10 mouse cellular contexts compared by ENCODE assay signal in genomic region chr12:16853431-16854165, GRCm38 (mm10). TPM values are rescaled to one million over a fixed set of nuclear protein-coding genes. Genes with fewer than 3 reads are reported as not detected.
DNase-seq lines count a peak whose midpoint lies in the region; ATAC-seq and TF ChIP-seq lines count a peak whose summit lies in the region.
"Had no signal": no experiment of that assay in that cellular context is flagged by ENCODE, and none has a peak within 500 bp of the region (broad histone marks: within the 10 kb centered on the region; RNA-seq: fewer than 3 reads in every experiment).

No protein-coding gene starts in this region.

- TF ChIP-seq CTCF in gastrocnemius, adult 2 months (IDR thresholded peaks at IDR 0.05): no peak

- no peak for ATAC-seq in kidney, embryonic 16.5 days (ENCODE audit: low FRiP score, low TSS enrichment)
- ATAC-seq in midbrain, embryonic 11.5 days (ENCODE audit: low FRiP score): no peak

- no peaks in the 10 kb centered on the region for H3K27me3 ChIP-seq in kidney, embryonic 16.5 days (ENCODE audit: insufficient read depth, low read length)
- H3K27me3 ChIP-seq in midbrain, embryonic 11.5 days (ENCODE audit: control insufficient read depth, insufficient read depth, low read length): no peaks in the 10 kb centered on the region
- H3K27me3 ChIP-seq: neural tube, embryonic 13.5 days had no signal

- H3K27ac ChIP-seq in kidney, embryonic 16.5 days (ENCODE audit: low read length): no peak overlapping the region
- peak overlapping the region; percentile 77 for H3K27ac ChIP-seq in gastrocnemius, adult 2 months
- H3K27ac ChIP-seq in midbrain, embryonic 11.5 days (ENCODE audit: low read depth, low read length): no peak overlapping the region
- H3K27ac ChIP-seq: kidney, postnatal 0 days; neural tube, embryonic 13.5 days had no signal

- intact Hi-C loops in gastrocnemius, adult 2 months (cut with DNase I): no loop called here

- no peak overlapping the region for H3K9ac ChIP-seq in kidney, embryonic 16.5 days (replicated peaks; ENCODE audit: low read length)
- no peak overlapping the region for H3K9ac ChIP-seq in midbrain, embryonic 11.5 days (ENCODE audit: low read length)
- H3K9ac ChIP-seq: neural tube, embryonic 13.5 days had no signal

- no peak overlapping the region for H3K4me2 ChIP-seq in kidney, embryonic 16.5 days (replicated peaks; ENCODE audit: low read depth, low read length)
- H3K4me2 ChIP-seq in midbrain, embryonic 11.5 days: no peak overlapping the region
- H3K4me2 ChIP-seq: neural tube, embryonic 13.5 days had no signal

- H3K4me1 ChIP-seq in kidney, embryonic 16.5 days (ENCODE audit: insufficient read depth, low read length): peaks cover 11% of the 10 kb centered on the region
- H3K4me1 ChIP-seq in midbrain, embryonic 11.5 days (ENCODE audit: control insufficient read depth, insufficient read depth, low read length): peaks cover 13% of the 10 kb centered on the region; the same call in 1 of the 2 replicates

- WGBS in kidney, embryonic 16.5 days: 71% methylated on average over 11 of the region's 11 CpGs
- 86% methylated on average over 11 of the region's 11 CpGs for WGBS in midbrain, embryonic 11.5 days

- no peaks in the 10 kb centered on the region for H3K9me3 ChIP-seq in kidney, embryonic 16.5 days (ENCODE audit: low read length)
- H3K9me3 ChIP-seq in midbrain, embryonic 11.5 days (ENCODE audit: control insufficient read depth, low read length): no peaks in the 10 kb centered on the region
- H3K9me3 ChIP-seq: neural tube, embryonic 13.5 days had no signal

- peak; percentile 64 for DNase-seq in kidney, adult 18-20 months
- DNase-seq in MN1 (ENCODE audit: low spot score): peak; percentile 94
- peak; percentile 90 for DNase-seq in gastrocnemius, adult 2 months
- peak; percentile 36 to 74 for DNase-seq in left cerebral cortex, adult 8-10 months (ENCODE audit: low spot score in 2 of 2)
- peak; percentile 72 to 89 for DNase-seq in urinary bladder, postnatal 36 days (ENCODE audit: low spot score in 2 of 2)
- DNase-seq in midbrain, embryonic 11.5 days (ENCODE audit: low spot score, missing footprints): no peak
- no peak for DNase-seq in B cell, adult 2 months

- H3K4me3 ChIP-seq in kidney, embryonic 16.5 days (ENCODE audit: low read length): no peak overlapping the region
- H3K4me3 ChIP-seq in gastrocnemius, adult 2 months: peak overlapping the region; percentile 45
- no peak overlapping the region for H3K4me3 ChIP-seq in midbrain, embryonic 11.5 days (ENCODE audit: low read depth, low read length)
- H3K4me3 ChIP-seq: neural tube, embryonic 13.5 days had no signal

- no peaks in the 10 kb centered on the region for H3K36me3 ChIP-seq in kidney, embryonic 16.5 days (ENCODE audit: insufficient read depth, low read length)
- no peaks in the 10 kb centered on the region for H3K36me3 ChIP-seq in midbrain, embryonic 11.5 days (ENCODE audit: control insufficient read depth, insufficient read depth, low read length)
- H3K36me3 ChIP-seq: neural tube, embryonic 13.5 days had no signal

RNA-seq across cellular contexts. Expression of gene Rock2, which starts 41.1 kb away (rescaled TPM):
- polyA plus RNA-seq in kidney, embryonic 16.5 days (2015; fragmentation: Nextera tagmentation; extraction: Ambion mirVana): 10.6 and 11.4 TPM in 2 replicates
- total RNA-seq in gastrocnemius, adult 2 months (2021): 100 to 1,000 TPM in 1 of 2 experiments, 10 to 100 TPM in 1; 86.0 to 103 TPM
- total RNA-seq in left cerebral cortex, adult 8-10 months (2022): 100 to 1,000 TPM; 122 to 132 (median 129) TPM
- polyA plus RNA-seq in midbrain, embryonic 11.5 days (2014; fragmentation: Nextera tagmentation; extraction: Ambion mirVana): 14.4 and 14.9 TPM in 2 replicates

RNA-seq across cellular contexts. Expression of gene E2f6, which starts 42.8 kb away (rescaled TPM):
- polyA plus RNA-seq in kidney, embryonic 16.5 days (2015; fragmentation: Nextera tagmentation; extraction: Ambion mirVana): 41.7 and 45.1 TPM in 2 replicates
- total RNA-seq in gastrocnemius, adult 2 months (2021): 100 to 1,000 TPM; 139 to 159 TPM
- 10 to 100 TPM; 32.1 to 36.6 (median 34.6) TPM for total RNA-seq in left cerebral cortex, adult 8-10 months (2022)
- 83.8 and 85.1 TPM in 2 replicates for polyA plus RNA-seq in midbrain, embryonic 11.5 days (2014; fragmentation: Nextera tagmentation; extraction: Ambion mirVana)

RNA-seq across cellular contexts. Expression of gene Greb1, which starts 52.9 kb away (rescaled TPM):
- polyA plus RNA-seq in kidney, embryonic 16.5 days (2015; fragmentation: Nextera tagmentation; extraction: Ambion mirVana): 4.4 and 5.2 TPM in 2 replicates
- total RNA-seq in gastrocnemius, adult 2 months (2021): 1 to 10 TPM in 1 of 2 experiments, under 1 TPM in 1; 0.38 to 2.3 TPM
- 1 to 10 TPM in 2 of 4 experiments, under 1 TPM in 2; 0.63 to 1.5 (median 1.2) TPM for total RNA-seq in left cerebral cortex, adult 8-10 months (2022)
- polyA plus RNA-seq in midbrain, embryonic 11.5 days (2014; fragmentation: Nextera tagmentation; extraction: Ambion mirVana): 11.3 and 15.4 TPM in 2 replicates

Comparison
In these comparisons a context has a peak if more than half of its experiments do, and no peak if none do; other contexts are left out.
1. DNase-seq: peak in kidney, adult 18-20 months (single experiment), MN1 (single experiment), gastrocnemius, adult 2 months (single experiment), left cerebral cortex, adult 8-10 months (2 of 2) and urinary bladder, postnatal 36 days (2 of 2); none in midbrain, embryonic 11.5 days (single experiment) and B cell, adult 2 months (0 of 2).